Mouse (Mus musculus): ENCODE data around the gene Olfr1346. TPM values are rescaled to one million over a fixed set of nuclear protein-coding genes. Genes with fewer than 3 reads are reported as not detected.
"Not testable (repeated sequence)": the region's sequence is repeated elsewhere in the genome, so short reads cannot be mapped to it uniquely, and the experiment has no call there.

Olfr1346 gene
- polyA plus RNA-seq (2012; ENCODE audit: insufficient read depth, low replicate concordance): not detected in 2 replicates

DNA sequence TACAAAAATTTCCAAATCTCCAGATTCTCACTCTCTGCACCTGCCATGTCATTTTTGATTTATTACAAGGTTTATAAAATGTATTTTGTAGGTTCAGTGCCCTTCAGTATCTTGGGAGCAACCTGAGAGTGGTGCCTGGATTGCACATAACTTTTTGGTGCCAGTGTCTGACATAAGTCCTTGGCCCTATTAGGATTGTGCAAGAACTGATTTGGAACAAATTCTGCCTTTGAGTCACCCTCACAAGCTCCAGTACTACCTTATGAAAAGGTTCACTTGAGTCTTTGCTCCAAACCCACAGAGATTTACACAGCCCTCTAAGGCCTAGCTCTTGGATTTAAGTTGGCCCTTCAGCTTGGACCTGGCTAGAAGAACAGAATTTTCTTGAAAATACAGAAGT lies at the start of gene Olfr1346:
Gene Olfr1346, plus strand, starts transcription at position 151 of the 400 bp plus-strand sequence.
- TF ChIP-seq FLI1 (IDR thresholded peaks at IDR 0.05; ENCODE audit: low read length) (no peak), GATA1 (IDR thresholded peaks at IDR 0.05; ENCODE audit: borderline replicate concordance, low read length) (no peak)
- H3K27me3 ChIP-seq (replicated peaks): no peaks in the 10 kb centered on the region
- no peak within 1 kb of the TSS for H3K4me3 ChIP-seq (replicated peaks)
- H3K36me3 ChIP-seq (replicated peaks; ENCODE audit: low read length): no peaks in the 10 kb centered on the region
- no peaks in the 10 kb centered on the region for H3K9me3 ChIP-seq
- no peaks in the 10 kb centered on the region for H3K4me1 ChIP-seq

DNA sequence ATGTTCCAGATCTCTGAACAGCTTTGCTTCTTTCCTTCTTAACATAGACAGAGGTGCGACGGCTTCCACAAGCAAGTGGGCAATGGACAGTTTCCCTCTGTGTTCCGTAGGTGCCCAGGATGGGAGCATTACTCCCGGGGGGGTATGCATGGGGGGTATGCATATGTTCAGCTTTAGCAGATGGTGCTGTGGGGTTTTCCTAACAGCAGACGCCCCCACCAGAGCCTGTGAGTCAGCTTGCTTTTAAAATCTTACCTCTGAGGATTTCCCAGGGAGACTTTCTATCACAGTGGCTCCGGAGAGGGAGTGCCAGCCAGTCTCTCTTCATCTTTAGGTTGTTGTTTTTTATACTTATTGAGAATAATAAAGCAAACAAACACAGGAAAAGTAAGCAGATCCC lies 47.0 kb upstream of the Olfr1346 start:
- Histone ChIP-seq H3K4me3 (replicated peaks) (no peak overlapping the region), H3K4me1 (no peaks in the 10 kb centered on the region), H3K36me3 (replicated peaks; ENCODE audit: low read length) (no peaks in the 10 kb centered on the region), H3K9me3 (peaks cover 9% of the 10 kb centered on the region; the same call in 1 of the 2 replicates), H3K27me3 (replicated peaks) (peaks cover 7% of the 10 kb centered on the region)
- TF ChIP-seq GATA1 (IDR thresholded peaks at IDR 0.05; ENCODE audit: borderline replicate concordance, low read length) (no peak), FLI1 (IDR thresholded peaks at IDR 0.05; ENCODE audit: low read length) (no peak)

GRCm38 (mm10) chr7:6429381-6429780 lies 37.5 kb upstream of the Olfr1346 start:
- H3K4me1 ChIP-seq: no peaks in the 10 kb centered on the region
- no peak for TF ChIP-seq GATA1 (IDR thresholded peaks at IDR 0.05; ENCODE audit: borderline replicate concordance, low read length)
- TF ChIP-seq FLI1 (IDR thresholded peaks at IDR 0.05; ENCODE audit: low read length): no peak
- no peaks in the 10 kb centered on the region for H3K36me3 ChIP-seq (replicated peaks; ENCODE audit: low read length)
- no peaks in the 10 kb centered on the region for H3K27me3 ChIP-seq (replicated peaks)
- H3K9me3 ChIP-seq: peaks cover 16% of the 10 kb centered on the region
- no peak overlapping the region for H3K4me3 ChIP-seq (replicated peaks)

GRCm38 (mm10) chr7:6430342-6430741 lies 36.6 kb upstream of the Olfr1346 start:
- H3K9me3 ChIP-seq: peaks cover 16% of the 10 kb centered on the region
- H3K4me3 ChIP-seq (replicated peaks): no peak overlapping the region
- no peaks in the 10 kb centered on the region for H3K27me3 ChIP-seq (replicated peaks)
- H3K4me1 ChIP-seq: peaks cover 2% of the 10 kb centered on the region
- TF ChIP-seq GATA1 (IDR thresholded peaks at IDR 0.05; ENCODE audit: borderline replicate concordance, low read length): no peak
- no peak for TF ChIP-seq FLI1 (IDR thresholded peaks at IDR 0.05; ENCODE audit: low read length)
- H3K36me3 ChIP-seq (replicated peaks; ENCODE audit: low read length): no peaks in the 10 kb centered on the region

- peaks cover 5% of the 10 kb centered on the region for H3K27me3 ChIP-seq (replicated peaks)
- no peaks in the 10 kb centered on the region for H3K36me3 ChIP-seq (replicated peaks; ENCODE audit: low read length)
- peaks cover 10% of the 10 kb centered on the region; the same call in 1 of the 2 replicates for H3K9me3 ChIP-seq
- TF ChIP-seq GATA1 (IDR thresholded peaks at IDR 0.05; ENCODE audit: borderline replicate concordance, low read length): no peak
- TF ChIP-seq FLI1 (IDR thresholded peaks at IDR 0.05; ENCODE audit: low read length): no peak
- H3K4me1 ChIP-seq: peaks cover 10% of the 10 kb centered on the region
- no peak within 1 kb of the TSS for H3K4me3 ChIP-seq (replicated peaks)
Measured at GRCm38 (mm10) chr7:6438388-6438787, 28.5 kb upstream of the Olfr1346 start, which contains the start of gene Olfr1344. Gene Olfr1344 (plus strand): TSS chr7:6438688.

GRCm38 (mm10) chr7:6441173-6441572 lies 25.7 kb upstream of the Olfr1346 start:
- TF ChIP-seq GATA1 (IDR thresholded peaks at IDR 0.05; ENCODE audit: borderline replicate concordance, low read length): no peak
- no peak for TF ChIP-seq FLI1 (IDR thresholded peaks at IDR 0.05; ENCODE audit: low read length)
- Histone ChIP-seq H3K4me3 (replicated peaks) (no peak overlapping the region), H3K9me3 (peaks cover 10% of the 10 kb centered on the region; the same call in 1 of the 2 replicates), H3K4me1 (peaks cover 5% of the 10 kb centered on the region; the same call in 1 of the 2 replicates), H3K36me3 (replicated peaks; ENCODE audit: low read length) (no peaks in the 10 kb centered on the region), H3K27me3 (replicated peaks) (peaks cover 5% of the 10 kb centered on the region)

GRCm38 (mm10) chr7:6447771-6448170 lies 19.1 kb upstream of the Olfr1346 start:
- peaks cover 9% of the 10 kb centered on the region for H3K9me3 ChIP-seq
- no peaks in the 10 kb centered on the region for H3K4me1 ChIP-seq
- TF ChIP-seq FLI1 (IDR thresholded peaks at IDR 0.05; ENCODE audit: low read length) (no peak), GATA1 (IDR thresholded peaks at IDR 0.05; ENCODE audit: borderline replicate concordance, low read length) (no peak)
- H3K27me3 ChIP-seq (replicated peaks): peaks cover 7% of the 10 kb centered on the region
- H3K36me3 ChIP-seq (replicated peaks; ENCODE audit: low read length): no peaks in the 10 kb centered on the region
- no peak overlapping the region for H3K4me3 ChIP-seq (replicated peaks)

DNA sequence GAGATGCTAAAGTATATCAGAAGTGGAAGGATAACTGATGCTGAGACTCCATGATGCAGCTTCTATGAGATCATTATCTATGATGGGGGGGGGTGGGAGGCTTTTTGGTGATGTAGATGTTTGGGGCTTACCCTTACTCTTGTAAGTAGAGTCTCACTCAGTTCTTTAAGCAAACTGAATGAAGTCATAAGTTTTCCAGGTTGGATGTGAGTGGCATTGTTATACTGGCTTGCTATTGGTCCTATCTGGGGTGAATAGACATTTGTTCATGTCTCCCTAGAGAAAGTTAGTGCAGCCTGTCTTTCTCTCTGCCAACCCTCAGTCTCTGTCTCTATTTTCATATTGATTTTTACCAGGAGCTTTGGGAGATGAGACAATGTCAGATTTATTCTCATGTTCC lies 11.0 kb upstream of the Olfr1346 start, which contains the start of gene Olfr1336:
Gene Olfr1336, plus strand, starts transcription at position 301 of the 400 bp plus-strand sequence.
- Histone ChIP-seq H3K9me3 (peaks cover 3% of the 10 kb centered on the region; the same call in 1 of the 2 replicates), H3K36me3 (replicated peaks; ENCODE audit: low read length) (no peaks in the 10 kb centered on the region), H3K4me1 (no peaks in the 10 kb centered on the region), H3K27me3 (replicated peaks) (no peaks in the 10 kb centered on the region), H3K4me3 (replicated peaks) (no peak within 1 kb of the TSS)
- TF ChIP-seq GATA1 (IDR thresholded peaks at IDR 0.05; ENCODE audit: borderline replicate concordance, low read length): no peak
- no peak for TF ChIP-seq FLI1 (IDR thresholded peaks at IDR 0.05; ENCODE audit: low read length)

GRCm38 (mm10) chr7:6456399-6456798 lies 10.5 kb upstream of the Olfr1346 start:
- H3K4me3 ChIP-seq (replicated peaks): no peak overlapping the region
- TF ChIP-seq FLI1 (IDR thresholded peaks at IDR 0.05; ENCODE audit: low read length) (no peak), GATA1 (IDR thresholded peaks at IDR 0.05; ENCODE audit: borderline replicate concordance, low read length) (no peak)
- H3K4me1 ChIP-seq: no peaks in the 10 kb centered on the region
- no peaks in the 10 kb centered on the region for H3K36me3 ChIP-seq (replicated peaks; ENCODE audit: low read length)
- peaks cover 7% of the 10 kb centered on the region; the same call in 1 of the 2 replicates for H3K9me3 ChIP-seq
- no peaks in the 10 kb centered on the region for H3K27me3 ChIP-seq (replicated peaks)

DNA sequence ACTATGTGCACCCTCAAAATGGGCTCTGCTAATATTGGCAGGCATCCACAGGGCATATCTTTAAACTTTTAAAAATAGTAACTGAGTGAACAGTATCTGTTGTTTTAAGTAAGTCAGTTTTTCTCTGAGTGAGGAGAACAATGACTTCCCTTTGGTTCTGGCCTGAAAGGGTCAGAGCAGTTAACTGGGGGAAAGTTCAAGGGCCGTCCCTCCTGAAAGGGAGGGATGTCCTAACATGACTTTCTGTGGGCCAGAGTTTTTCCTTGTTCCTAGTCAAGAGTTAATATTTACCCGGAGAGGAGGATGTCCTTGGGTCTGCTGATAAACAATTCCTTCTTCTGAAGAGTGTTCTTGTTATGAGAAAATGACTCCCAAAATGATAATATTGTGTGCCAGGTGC lies 10.7 kb downstream of the Olfr1346 start:
- not testable (repeated sequence) for H3K36me3 ChIP-seq (replicated peaks; ENCODE audit: low read length); H3K4me3 ChIP-seq (replicated peaks); H3K4me1 ChIP-seq; H3K27me3 ChIP-seq (replicated peaks)
- H3K9me3 ChIP-seq: peaks cover 12% of the 10 kb centered on the region

DNA sequence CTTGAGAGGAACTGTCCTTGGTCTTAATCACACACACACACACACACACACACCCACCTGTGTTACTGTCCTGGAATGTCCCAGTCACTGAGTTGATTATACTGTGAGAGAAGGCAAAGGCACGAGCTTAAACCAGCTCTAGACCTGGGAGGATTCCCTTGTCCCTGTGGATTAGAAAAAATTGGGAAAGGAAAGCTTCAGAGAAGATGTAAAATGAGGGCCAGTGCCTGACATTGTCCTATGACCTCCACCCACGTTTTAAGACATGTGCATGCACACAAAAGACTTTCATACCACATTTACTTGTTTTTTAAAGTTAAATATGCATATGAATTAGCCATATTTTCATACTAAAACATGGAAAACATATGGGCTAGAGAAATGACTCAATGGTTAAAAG lies 19.9 kb downstream of the Olfr1346 start, which contains the start of gene Olfr5:
Gene Olfr5, minus strand, starts transcription at position 101 of the 400 bp plus-strand sequence.
- no peak for TF ChIP-seq GATA1 (IDR thresholded peaks at IDR 0.05; ENCODE audit: borderline replicate concordance, low read length)
- no peak for TF ChIP-seq FLI1 (IDR thresholded peaks at IDR 0.05; ENCODE audit: low read length)
- no peaks in the 10 kb centered on the region for H3K27me3 ChIP-seq (replicated peaks)
- H3K36me3 ChIP-seq (replicated peaks; ENCODE audit: low read length): no peaks in the 10 kb centered on the region

More for the DNA sequence above, 19.9 kb downstream of the Olfr1346 start, which contains the start of gene Olfr5:
- Histone ChIP-seq H3K9me3 (peaks cover 7% of the 10 kb centered on the region; the same call in 1 of the 2 replicates), H3K4me1 (no peaks in the 10 kb centered on the region), H3K4me3 (replicated peaks) (no peak within 1 kb of the TSS)

All from megakaryocyte, embryonic 14.5 days (primary cell).